Mouse (Mus musculus) embryonic facial prominence, embryonic 11.5 days (tissue): ENCODE data around the gene Isl2. TPM values are rescaled to one million over a fixed set of nuclear protein-coding genes. Genes with fewer than 3 reads are reported as not detected.

Experiments
- polyA plus RNA-seq: library from polyadenylated mRNA; unstranded; fragments of >200 nt; fragmentation: Nextera tagmentation; extraction: Ambion mirVana; gene quantifications from 2 replicates; pipeline ENCODE4 v1.2.1, GENCODE M21; 2014

Isl2 gene
- polyA plus RNA-seq, 1 experiment from 2014 or later, result 23.3 TPM

Other genes starting within 250 kb of the Isl2 start
- 0.81 and 1.4 TPM in 2 replicates for gene Nrg4, start 211.8 kb upstream of the Isl2 start, polyA plus RNA-seq
- gene Tmem266, start 211.8 kb upstream of the Isl2 start, polyA plus RNA-seq, result 0.17 and 0.40 TPM in 2 replicates
- 174 and 187 TPM in 2 replicates for gene Etfa, start 26.4 kb upstream of the Isl2 start, polyA plus RNA-seq